Mouse (Mus musculus): ENCODE data around the gene Gm21954.

DNA sequence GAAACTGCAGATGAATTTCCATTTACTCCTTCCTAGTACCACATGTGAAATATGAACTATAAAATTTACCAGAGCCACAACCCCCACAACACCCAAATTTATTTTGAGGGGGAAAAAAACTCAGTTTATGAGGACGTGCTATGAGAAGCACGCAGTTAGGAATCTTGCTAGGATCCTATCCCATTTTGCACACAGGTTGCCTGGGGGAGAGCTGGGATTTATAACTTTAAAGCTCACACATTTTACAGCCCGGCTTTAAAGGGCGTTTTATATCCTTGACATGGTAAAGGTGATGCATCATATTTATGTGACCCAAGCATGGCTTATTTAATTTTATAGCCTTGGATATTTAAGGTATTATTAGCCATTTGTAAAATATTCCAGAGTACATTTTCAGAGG, 7.3 kb upstream of the Gm21954 start:
- TF ChIP-seq POLR2A (IDR thresholded peaks at IDR 0.05; ENCODE audit: control insufficient read depth, low read depth, low read length) (no peak), CTCF (IDR thresholded peaks at IDR 0.05; ENCODE audit: control insufficient read depth, insufficient read depth, insufficient replicate concordance, low read depth, low read length) (no peak)
